Mouse (Mus musculus) neutrophil, adult 5-6 weeks (primary cell): ENCODE data around the gene Nhsl1. TPM values are rescaled to one million over a fixed set of nuclear protein-coding genes. Genes with fewer than 3 reads are reported as not detected.
"Not testable (repeated sequence)": the region's sequence is repeated elsewhere in the genome, so short reads cannot be mapped to it uniquely, and the experiment has no call there.

ENCODE experiments used
- ATAC-seq: fragments of 151-379, 151-347 bp; 2 replicates; pipeline ENCODE4 v1.8.0; 2017; ENCODE audit warnings: mild to moderate bottlenecking, moderate TSS enrichment; ENCODE audit not compliant: insufficient number of reproducible peaks, poor library complexity, low FRiP score, severe bottlenecking; ENCODE audit errors: extremely low read depth
- total RNA-seq: library from RNA; stranded (forward); fragments of 200-1000 nt; gene quantifications from 2 replicates; pipeline ENCODE4 v1.2.3, GENCODE M21; 2017

The Nhsl1 gene
- total RNA-seq, 1 experiment from 2014 or later, result 0.23 TPM

DNA sequence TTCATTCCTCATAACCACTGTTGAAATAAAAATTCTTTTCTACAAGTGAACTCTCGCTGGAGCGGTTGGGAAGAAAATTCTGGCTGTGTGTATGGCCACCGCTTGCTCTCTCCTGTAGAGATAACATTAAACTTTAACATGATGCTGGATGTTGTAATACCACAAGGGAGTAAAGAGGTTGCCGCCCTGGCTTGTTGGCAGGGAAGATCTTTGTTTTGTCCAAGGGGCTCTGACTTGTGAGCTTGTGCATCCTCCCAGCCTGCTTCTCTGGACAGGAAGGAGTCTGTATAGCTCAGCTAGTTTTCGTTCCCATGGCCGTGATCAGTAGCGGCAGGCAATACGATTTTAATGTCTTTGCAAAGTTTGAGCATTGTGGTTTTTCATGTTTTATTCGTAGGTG, 109.1 kb downstream of the Nhsl1 start:
- no peak for ATAC-seq

DNA sequence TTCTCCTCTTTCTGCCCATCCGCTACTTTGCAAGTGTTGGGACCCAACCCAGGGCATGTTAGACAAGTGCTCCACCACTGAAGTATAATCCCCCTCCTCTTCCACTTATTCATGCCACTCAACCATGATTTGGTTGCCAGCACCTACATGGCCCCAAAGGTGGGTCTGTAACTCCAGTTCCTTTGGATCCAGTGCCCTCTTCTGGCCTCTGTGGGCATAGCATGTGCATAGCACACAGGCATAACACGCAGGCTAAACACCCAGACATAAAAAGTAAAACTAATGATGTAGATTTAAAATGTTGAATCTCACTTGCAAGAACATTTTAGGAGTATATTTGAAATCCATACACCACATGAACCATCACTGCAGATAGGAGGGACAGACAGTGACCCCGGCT, 110.7 kb downstream of the Nhsl1 start:
- no peak for ATAC-seq

DNA sequence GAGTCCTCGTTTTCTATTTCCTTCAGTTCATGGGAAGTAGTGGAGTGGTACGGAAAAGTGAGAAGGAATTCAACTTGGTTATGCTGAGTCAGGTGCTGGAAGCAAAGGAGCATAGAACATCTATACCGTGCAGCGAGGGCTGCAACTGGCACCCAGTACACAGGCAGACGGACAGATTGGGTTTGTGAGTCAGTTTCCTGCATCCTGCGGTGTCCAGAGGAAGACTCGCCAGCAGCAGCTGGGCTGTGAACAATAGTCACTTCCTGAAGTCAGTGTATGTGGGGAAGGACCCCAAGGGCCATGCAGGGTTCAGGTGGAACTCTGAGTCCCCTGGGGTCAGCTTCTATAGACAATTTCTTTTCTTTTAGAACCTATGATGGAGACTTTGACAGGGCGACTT, 111.4 kb downstream of the Nhsl1 start:
- ATAC-seq, result no peak

DNA sequence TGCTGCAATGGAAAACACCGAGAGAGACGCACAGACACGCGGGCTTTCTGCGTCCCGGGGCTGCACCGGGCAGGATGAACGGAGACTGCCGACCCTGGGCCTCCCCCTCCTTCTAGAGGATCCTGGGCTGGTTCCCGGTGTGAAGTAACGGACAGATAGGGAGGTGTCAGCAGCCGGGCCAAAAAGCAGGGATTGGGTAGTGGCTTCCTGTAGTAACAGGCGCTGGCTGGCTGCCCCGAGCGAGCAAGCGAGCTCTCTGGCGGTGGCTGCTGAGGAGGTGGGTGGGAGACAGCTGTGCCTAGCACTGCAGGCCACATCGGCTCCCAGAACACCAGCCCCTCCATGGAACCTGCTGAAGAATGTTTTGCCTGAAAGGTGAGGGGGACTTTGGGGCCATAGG, 112.2 kb downstream of the Nhsl1 start:
- ATAC-seq, result peak; percentile 16; the same call in 1 of the 2 replicates

DNA sequence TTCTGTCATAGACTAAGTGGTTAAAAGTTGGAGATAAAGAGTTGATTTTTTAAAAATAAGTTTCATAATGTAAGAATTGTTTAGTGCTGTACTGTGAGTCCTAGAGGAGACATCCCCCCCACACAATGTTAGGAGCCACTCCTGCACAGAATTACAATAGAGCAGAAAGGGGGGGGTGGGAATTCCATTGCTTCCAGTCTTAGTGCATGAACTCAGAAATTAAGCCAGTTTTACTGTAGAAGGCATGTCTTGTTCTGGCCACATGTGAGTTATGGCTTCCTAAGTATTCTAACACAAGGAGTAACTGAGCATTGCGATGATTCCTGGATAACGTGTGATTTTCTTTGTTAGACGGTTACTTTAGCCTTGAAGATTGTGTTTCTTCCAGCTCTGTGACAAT, 112.8 kb downstream of the Nhsl1 start:
- no peak for ATAC-seq

DNA sequence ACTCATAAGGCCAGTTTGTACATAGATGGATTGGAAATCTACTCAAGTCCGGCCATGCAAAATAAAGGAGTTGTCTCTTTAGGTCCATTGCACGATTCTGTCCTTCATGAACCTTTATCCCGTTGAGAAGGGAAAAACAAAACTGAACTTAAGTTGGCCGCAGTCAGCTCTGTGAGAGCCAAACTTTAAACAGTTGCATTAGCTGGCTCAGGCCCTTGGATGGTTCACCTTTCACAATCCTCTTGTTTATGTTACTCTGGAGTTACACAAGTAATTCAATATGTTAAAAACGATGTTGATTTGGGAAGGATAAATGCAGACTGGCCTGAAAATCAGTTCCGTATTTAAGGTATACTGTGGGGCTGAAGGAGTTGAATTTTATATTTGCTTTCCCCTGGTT, 116.7 kb downstream of the Nhsl1 start:
- ATAC-seq, result no peak

DNA sequence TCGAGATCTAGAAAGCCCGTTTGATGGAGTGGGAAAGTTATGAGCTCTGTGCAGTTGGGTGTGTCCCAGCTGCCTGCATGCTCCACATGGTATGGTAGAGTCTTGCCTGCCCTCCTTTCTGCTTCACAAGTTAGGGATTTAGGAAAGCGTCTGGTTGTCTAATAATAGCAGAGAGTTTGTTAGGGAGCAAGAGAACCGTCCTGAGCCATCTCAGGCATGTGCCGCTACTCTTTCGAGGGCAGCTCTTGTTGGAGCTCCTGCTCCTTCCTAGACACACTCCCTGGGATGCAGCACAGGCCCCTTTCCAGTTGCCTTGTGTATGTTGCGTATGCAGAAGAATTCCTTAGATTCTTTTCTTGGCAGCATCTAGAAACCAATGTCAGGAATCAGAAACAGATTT, 117.2 kb downstream of the Nhsl1 start:
- no peak for ATAC-seq

DNA sequence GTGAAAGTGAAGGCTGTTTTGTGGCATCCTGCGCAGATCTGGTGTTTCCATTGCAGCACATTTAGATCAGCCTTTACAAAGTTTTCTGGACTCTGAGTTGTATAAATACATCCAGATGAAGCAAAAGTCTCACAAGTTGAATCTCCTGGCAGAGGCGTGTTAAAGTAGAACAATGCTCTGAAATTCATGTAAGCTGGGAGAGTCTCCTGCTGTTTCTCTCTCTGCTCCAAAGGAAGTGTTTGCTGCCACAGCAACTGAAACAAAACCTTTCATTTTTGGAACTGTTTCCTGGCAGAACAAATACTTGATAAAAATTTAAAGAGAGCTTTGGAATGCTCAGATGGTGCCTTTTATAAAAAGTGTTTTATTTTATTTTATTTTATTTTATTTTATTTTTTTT, 118.8 kb downstream of the Nhsl1 start:
- no peak for ATAC-seq

DNA sequence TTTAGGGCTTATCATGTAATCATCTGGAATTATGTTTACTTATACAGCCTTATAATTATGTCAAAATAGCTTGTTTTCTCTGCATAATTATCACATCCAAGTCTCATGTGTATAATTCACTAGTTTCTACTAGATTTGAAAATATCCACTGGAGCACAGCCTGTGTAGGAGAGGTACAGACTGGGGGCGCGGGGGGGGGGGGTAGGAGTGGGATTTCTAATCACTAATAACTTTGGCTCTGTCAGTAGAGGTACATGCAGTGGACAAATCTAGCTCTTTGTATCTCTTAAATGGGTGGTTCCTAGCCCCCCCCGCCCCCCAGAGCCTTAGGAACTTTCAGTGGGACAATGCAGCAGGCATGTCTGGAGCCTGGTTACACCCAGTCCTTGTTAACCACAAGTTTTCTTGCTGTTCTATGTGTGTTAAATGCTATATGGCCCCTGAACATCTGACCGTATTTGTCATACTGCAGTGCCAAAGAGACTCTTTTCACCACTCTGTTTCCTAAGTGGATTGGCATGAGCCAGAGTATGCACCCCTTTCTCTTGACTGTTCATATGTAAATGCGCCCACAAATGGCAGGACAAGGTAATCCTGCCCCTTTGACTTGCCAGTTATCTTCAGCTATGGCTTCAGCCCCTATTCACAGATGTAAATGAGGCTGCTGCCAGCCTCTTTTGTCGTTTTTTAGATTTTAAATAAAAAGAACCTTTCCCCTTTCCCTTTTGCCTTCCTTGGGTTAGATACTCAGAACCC, 127.0 kb downstream of the Nhsl1 start:
- no peak for ATAC-seq

DNA sequence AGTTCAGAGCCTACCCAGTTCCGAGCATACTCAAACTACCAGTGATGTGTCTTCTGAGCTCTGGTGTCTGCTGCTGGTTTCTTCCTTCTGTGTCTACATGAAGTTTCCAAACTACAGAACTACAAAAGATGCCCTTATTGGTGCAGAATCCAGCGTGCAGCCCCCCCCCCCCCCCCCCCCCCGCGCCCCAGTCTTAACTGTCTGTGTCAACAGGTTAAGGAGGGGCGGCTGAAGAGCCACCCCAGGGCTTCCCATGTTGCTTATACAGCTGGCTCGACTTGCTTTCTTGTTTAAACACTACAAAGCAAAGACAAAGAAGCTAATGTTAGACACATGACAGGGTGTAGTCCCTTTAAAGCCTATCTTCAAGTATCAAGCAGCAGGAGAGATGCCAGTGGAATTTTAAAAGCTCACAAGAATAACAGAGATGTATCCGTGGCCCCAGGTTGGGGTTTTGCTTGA, 127.6 kb downstream of the Nhsl1 start:
- no peak for ATAC-seq

DNA sequence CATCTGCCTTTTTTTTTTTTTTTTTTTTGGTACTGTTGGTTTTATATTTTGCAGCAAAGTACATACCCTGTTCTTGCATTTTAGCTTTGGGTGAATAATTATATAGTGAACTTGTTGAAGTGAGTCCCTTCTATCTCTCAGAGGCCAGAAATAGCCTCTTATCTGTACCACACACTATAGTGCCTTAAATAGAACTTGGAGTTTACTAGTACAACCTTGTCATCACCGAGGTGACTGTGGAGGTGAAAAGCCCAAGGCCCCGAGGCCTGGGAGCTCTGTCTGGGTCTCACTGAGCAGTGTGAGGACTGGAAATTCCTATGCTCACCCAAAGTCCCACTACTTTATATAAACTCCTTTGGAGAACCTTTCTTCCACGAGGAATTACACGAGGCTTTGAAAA, 128.5 kb downstream of the Nhsl1 start:
- no peak for ATAC-seq

DNA sequence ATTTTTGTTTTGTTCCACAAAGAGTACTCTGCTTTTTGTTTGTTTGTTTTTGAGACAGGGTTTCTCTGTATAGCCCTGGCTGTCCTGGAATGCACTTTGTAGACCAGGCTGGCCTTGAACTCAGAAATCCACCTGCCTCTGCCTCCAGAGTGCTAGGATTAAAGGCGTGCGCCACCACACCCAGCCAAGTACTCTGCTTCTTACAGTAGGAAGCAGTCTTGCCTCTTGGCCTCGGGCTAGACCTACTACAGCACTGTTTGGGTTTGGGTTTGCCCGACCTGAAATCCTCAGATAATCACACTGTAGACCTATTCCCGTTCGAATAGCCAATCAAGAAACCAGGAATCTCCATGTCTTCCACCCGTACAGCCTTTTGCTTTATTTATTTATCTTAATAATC, 130.1 kb downstream of the Nhsl1 start:
- ATAC-seq, result not testable (repeated sequence)

DNA sequence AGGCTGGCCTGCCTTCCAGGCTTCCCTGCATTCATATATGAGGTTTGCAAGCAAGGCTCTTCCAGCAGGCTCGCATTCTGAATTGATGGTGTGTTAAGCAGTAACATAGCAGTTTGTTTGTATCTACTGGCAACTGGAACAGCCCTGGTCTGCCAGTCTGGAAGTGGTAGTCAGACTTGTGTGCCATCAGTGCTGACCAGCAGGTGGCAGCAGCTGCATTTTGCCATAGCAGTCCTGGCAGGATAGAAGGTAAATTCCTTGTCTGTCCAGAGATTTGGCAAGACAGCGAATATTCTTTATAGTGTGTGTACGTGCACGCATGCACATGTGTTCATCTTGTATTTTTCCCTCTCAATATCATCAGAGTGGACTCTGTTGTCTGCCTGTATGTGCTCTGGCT, 134.6 kb downstream of the Nhsl1 start:
- ATAC-seq, result no peak

DNA sequence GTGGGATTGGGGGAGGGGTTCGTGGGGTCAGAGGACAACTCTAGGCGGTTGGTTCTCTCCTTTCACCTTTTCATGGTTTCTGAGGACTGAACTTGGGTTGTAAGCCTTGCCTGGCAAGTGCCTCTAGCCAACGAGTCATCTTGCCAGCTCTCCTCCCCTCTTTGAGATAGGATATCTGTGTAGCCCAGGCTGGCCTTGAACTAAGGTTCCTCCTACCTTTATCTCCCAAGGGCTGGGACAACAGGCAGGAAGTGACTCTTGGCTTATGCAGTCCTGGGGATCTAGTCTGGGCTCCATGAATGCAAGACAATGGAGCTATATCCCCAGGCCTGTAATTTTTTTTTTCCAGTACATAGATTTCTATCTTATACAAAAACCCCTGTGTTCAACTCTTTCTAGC, 135.4 kb downstream of the Nhsl1 start:
- no peak for ATAC-seq

DNA sequence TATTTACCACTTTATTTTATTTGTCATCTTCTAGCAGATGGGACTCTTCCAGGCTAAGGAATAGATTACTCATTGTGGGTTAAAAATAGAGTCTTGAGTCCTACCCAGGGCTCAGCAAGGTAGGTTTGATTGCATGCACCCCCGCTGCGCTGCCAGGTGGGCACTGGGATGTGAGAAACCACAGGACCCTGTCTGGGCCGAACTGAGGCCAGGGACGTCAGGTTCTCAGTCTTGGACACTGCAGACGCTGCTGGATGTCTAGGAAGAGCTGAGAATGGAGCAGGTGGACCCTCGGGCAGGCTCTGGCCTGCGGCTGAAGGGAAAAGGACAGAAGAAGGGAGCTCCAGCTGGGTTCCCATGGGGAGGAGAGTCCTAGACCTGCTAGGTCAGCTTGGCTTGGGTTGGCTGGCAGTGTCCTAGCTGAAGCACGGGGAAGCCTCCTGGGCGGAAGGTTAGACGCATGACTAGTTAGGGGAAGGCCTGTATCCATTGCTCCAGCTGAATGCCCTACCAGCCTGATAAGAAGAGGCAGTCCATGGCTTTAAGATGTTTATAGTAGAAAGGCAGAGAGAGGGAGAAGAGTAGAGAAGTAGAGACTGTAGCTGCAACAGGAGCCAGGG, 136.6 kb downstream of the Nhsl1 start:
- no peak for ATAC-seq

DNA sequence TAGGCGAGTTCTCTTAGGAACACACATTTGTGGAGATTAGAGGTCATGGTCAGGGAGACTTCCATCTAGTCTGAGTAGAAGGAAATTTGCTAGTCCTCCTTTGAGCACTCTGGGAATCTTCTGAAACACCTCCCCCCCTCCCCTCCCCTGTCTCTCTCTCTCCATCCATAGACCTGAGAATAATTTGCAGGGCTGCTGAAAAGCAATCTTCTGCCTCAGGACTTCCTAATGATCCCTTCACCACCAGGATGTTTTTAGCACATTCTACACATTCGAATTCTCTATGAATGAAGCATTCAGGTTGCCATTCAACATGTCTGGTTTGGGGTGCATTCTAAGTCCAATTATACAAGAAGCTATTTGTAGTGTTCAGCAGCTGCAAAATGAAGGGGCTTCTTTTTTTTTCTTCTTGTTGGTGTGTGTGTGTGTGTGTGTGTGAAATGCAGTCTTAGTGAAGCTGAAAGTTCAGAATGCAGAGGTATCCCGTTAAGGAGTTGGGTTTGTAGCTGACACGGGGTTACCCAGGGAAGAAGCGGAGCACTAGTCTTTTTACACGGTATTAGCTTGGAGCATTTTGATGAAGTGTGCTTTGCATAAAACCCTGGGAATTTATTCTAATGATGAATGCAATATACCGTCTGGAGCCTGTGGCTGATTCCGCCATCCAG, 139.2 kb downstream of the Nhsl1 start:
- ATAC-seq, result no peak

DNA sequence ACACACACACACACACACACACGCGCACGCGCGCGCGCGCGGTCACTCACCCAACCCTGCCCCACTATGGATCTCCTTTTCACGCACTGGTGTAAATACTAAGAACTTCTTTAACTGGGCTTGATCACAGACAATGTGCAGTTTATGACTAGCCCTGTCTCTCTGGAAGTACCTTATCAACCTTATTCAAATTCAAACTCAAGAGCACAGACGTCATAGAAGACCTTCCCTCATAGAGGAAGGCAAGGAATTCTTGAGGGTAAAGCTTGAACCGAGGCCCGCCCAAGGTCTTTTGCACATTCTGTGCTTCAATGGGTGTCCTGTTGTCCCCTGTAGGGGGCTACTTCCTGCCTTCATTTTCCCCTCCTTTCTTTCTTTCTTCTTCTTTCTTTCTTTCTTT, 142.6 kb downstream of the Nhsl1 start:
- no peak for ATAC-seq

DNA sequence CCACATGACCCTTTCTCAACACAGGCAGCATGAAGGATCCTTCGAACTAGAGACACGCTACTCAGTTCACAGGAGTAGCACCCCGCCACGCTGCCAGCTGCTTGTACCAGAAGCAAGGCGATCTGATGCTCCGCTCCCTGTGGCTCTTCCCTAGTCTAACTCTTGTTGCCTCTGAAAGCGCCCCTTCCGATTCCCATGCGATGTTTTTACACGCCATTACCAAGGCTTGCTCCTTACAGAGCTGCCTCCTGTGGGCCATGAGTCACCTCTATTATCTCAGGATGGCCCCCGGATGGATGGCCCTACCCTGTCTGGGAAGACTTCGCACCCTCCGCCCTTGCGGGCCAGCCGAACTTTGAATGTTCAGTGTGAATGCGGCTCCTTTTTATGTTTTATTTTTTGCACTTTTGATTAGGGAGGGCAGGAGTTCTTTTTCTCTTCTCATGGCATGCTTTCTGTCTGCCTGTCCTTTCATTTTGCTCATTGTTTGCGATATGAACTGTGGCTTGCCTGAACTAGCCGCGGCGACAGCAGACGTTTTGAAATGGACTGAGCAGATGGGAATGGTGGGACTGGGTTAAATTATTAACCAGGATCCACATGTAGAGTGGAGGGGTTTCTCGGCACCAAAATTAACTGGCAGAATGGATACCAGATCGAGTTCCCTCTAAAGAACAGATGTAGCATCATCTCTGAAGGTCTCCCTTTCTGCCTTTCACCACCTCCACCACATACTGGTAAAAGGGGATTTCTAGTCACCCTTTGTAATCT, 144.5 kb downstream of the Nhsl1 start:
- no peak for ATAC-seq

DNA sequence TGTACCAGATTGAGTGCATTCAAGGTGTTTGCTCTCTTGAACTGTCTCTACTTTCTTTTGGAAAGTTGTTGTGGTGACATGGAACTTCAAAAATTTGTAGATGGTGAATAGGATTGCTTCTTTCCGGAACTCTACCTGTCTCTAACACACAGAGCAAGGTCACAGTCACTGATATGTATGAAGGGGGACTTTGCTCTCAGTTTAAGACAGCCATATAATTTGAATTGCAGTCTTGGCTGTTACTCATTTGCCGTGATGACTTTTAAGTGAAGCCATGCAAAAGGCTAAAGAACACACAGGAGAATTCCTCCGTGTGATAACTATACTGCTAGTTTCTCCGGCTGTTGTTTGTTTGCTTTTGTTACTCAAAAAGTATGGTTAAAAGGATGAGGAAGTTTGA, 149.6 kb downstream of the Nhsl1 start:
- ATAC-seq, result no peak
